Comparison of ENCODE assay signal across 20 mouse cellular contexts in the genomic region with DNA sequence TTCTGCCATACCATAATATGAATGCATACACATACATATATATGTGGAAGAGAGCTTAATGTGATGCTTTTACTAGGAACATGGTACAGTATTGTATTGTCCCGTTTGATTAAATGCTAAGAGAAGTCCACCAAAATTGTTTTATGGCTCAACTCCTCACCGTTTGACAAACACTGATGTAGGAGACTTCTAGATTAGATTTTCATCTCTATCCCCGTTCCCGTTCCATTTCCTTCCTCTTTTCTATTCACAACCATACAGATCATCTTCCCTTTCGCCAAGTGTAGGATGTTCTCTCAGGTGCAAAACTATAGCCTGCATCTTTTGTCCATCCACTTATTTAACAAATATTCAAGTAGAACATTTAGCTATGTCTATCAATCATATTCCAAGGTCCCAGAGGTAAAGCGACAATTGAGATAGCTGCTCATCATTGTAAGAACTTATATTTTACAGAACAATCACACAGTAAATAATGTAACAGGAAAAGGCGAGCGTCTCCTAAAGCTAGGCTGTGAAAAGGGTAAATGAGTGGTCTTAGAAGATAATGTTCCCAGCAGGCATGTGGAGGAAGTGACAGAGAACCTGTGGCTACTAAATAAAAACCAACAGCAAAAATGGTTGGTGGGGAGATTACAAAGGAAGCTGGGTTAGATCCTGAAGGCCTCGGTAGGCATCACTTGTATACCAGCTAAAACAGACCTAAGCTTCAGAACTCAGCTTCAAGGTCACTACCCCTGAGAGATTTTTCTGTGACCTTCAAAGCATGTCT. TPM values are rescaled to one million over a fixed set of nuclear protein-coding genes. Genes with fewer than 3 reads are reported as not detected.
A peak's percentile ranks its signal among the peaks of the same experiment; 100 is the strongest.
DNase-seq lines count a peak whose midpoint lies in the region; ATAC-seq and TF ChIP-seq lines count a peak whose summit lies in the region.
"Had no signal": no experiment of that assay in that cellular context is flagged by ENCODE, and none has a peak within 500 bp of the region (broad histone marks: within the 10 kb centered on the region; RNA-seq: fewer than 3 reads in every experiment).

No protein-coding gene starts in this region.

- H3K4me3 ChIP-seq in bone marrow macrophage, adult 2 months (ENCODE audit: insufficient read depth, low read length) = no peak overlapping the region
- H3K4me3 ChIP-seq in macrophage (ENCODE audit: inconsistent target) = no peak overlapping the region
- H3K4me3 ChIP-seq: embryonic facial prominence, embryonic 13.5 days; forebrain, embryonic 12.5 days; heart, embryonic 12.5 days; hindbrain, embryonic 13.5 days had no signal

- TF ChIP-seq CTCF in bone marrow macrophage, adult 2 months (IDR thresholded peaks at IDR 0.05; ENCODE audit: low read depth, low read length) = no peak

- no peaks in the 10 kb centered on the region for H3K36me3 ChIP-seq in macrophage (ENCODE audit: inconsistent target)
- H3K36me3 ChIP-seq: embryonic facial prominence, embryonic 13.5 days; forebrain, embryonic 12.5 days; heart, embryonic 12.5 days; hindbrain, embryonic 13.5 days had no signal

- H3K27ac ChIP-seq in bone marrow macrophage, adult 2 months (ENCODE audit: insufficient read depth, low read depth, low read length) = peak overlapping the region; percentile 95
- H3K27ac ChIP-seq in macrophage = peak overlapping the region; percentile 75
- H3K27ac ChIP-seq: embryonic facial prominence, embryonic 13.5 days; forebrain, embryonic 12.5 days; hindbrain, embryonic 13.5 days; hindbrain, postnatal 0 days had no signal

- DNase-seq in 416B (ENCODE audit: low read depth) = peak; percentile 92
- DNase-seq in layer of hippocampus, postnatal 10 days (ENCODE audit: low spot score in 2 of 2) = no peak
- DNase-seq in spleen, adult 12 weeks (ENCODE audit: low spot score) = no peak
- DNase-seq in kidney, adult 18-20 months = no peak
- DNase-seq: adrenal gland, adult 8-10 months; adrenal gland, postnatal 36 days; cerebellum, adult 11 months; cerebellum, adult 8-10 months; cerebellum, postnatal 14 days; gastrocnemius, postnatal 14 days; heart, postnatal 36 days had no signal

- WGBS in macrophage (ENCODE audit: missing documents) = 8% methylated on average over 9 of the region's 9 CpGs

- H3K4me1 ChIP-seq in bone marrow macrophage, adult 2 months (ENCODE audit: control insufficient read depth, insufficient read depth, low read length) = peaks cover 51% of the 10 kb centered on the region
- H3K4me1 ChIP-seq: embryonic facial prominence, embryonic 13.5 days; forebrain, embryonic 12.5 days; heart, embryonic 12.5 days; hindbrain, embryonic 13.5 days had no signal

- no peak for TF ChIP-seq POLR2A in bone marrow macrophage, adult 2 months (IDR thresholded peaks at IDR 0.05; ENCODE audit: borderline replicate concordance, low read depth, low read length)

- peaks cover 75% of the 10 kb centered on the region for H3K79me2 ChIP-seq in macrophage (ENCODE audit: inconsistent target)

- peak; percentile 32; the same call in 1 of the 2 replicates for ATAC-seq in megakaryocyte-erythroid progenitor cell, adult 5-6 weeks (replicated peaks; ENCODE audit: low FRiP score, low TSS enrichment, poor library complexity, severe bottlenecking)
- ATAC-seq: forebrain, embryonic 16.5 days; hindbrain, postnatal 0 days had no signal

RNA-seq across cellular contexts. Expression of a gene that starts 21.6 kb away (rescaled TPM):
- polyA plus RNA-seq in bone marrow macrophage, adult 2 months (2012; ENCODE audit: insufficient read depth, insufficient read length, missing spikeins) = 12.5 and 27.1 TPM in 2 replicates
- total RNA-seq in macrophage (2018; cell fraction: chromatin; rRNA removed) = 100 to 1,000 TPM in 1 of 26 experiments, 10 to 100 TPM in 25; 14.3 to 102 (median 37.1) TPM
- 10 to 100 TPM in 13 of 26 experiments, 1 to 10 TPM in 13; 5.8 to 29.1 (median 13.8) TPM for total RNA-seq in macrophage (2018; cell fraction: cytosol; rRNA removed)
- total RNA-seq in macrophage (2018; cell fraction: nucleus; rRNA removed) = 10 to 100 TPM in 24 of 26 experiments, 1 to 10 TPM in 2; 8.6 to 43.6 (median 27.8) TPM
- 7.9 to 21.6 TPM (median 8.8 TPM) in 3 replicates for polyA plus RNA-seq in macrophage (2018)
- total RNA-seq in megakaryocyte-erythroid progenitor cell, adult 5-6 weeks (2014; fragmentation: Nextera tagmentation) = 14.5 and 16.9 TPM in 2 replicates
- total RNA-seq in megakaryocyte-erythroid progenitor cell, adult 5-6 weeks (2017) = 80.7 and 82.2 TPM in 2 replicates
- 1 to 10 TPM; 1.2 to 2.0 TPM for total RNA-seq in layer of hippocampus, postnatal 10 days (2021)

Comparison
In these comparisons a context has a peak if more than half of its experiments do, and no peak if none do; other contexts are left out.
1. RNA of a gene that starts 21.6 kb away (total RNA-seq): 14.5 to 82.2 TPM in megakaryocyte-erythroid progenitor cell, adult 5-6 weeks; 1.2 to 2.0 TPM in layer of hippocampus, postnatal 10 days; every median in the first group is over 4 times any median in the second.